Mouse (Mus musculus): Measurements from ENCODE around the gene Abhd17a. TPM values are rescaled to one million over a fixed set of nuclear protein-coding genes. Genes with fewer than 3 reads are reported as not detected.

The Abhd17a gene
- polyA plus RNA-seq, 1 experiment from 2014 or later, result 130 TPM

Small RNA genes within 50 kb of the gene (microRNA-seq; reads per million reads assigned to microRNA genes)
- not detected for gene Mir6912

Other genes starting within 250 kb of the Abhd17a start
- 1.1 and 1.8 TPM in 2 replicates for gene Adamtsl5, start 241.9 kb downstream of the Abhd17a start, polyA plus RNA-seq (2015; fragmentation: Nextera tagmentation; extraction: Ambion mirVana)
- 9.3 and 11.0 TPM in 2 replicates for gene Plk5, start 233.9 kb downstream of the Abhd17a start, polyA plus RNA-seq (2015; fragmentation: Nextera tagmentation; extraction: Ambion mirVana)
- gene Mex3d, start 202.7 kb downstream of the Abhd17a start, polyA plus RNA-seq (2015; fragmentation: Nextera tagmentation; extraction: Ambion mirVana), result 9.1 and 9.2 TPM in 2 replicates
- gene Mbd3, start 190.8 kb downstream of the Abhd17a start, polyA plus RNA-seq (2015; fragmentation: Nextera tagmentation; extraction: Ambion mirVana), result 196 and 207 TPM in 2 replicates
- gene Uqcr11, start 183.5 kb downstream of the Abhd17a start, polyA plus RNA-seq (2015; fragmentation: Nextera tagmentation; extraction: Ambion mirVana), result 704 and 759 TPM in 2 replicates
- 32.5 and 45.3 TPM in 2 replicates for gene Tcf3, start 156.7 kb downstream of the Abhd17a start, polyA plus RNA-seq (2015; fragmentation: Nextera tagmentation; extraction: Ambion mirVana)
- 1.2 and 1.3 TPM in 2 replicates for gene Onecut3, start 95.5 kb downstream of the Abhd17a start, polyA plus RNA-seq (2015; fragmentation: Nextera tagmentation; extraction: Ambion mirVana)
- 1.5 and 1.6 TPM in 2 replicates for gene Atp8b3, start 51.2 kb downstream of the Abhd17a start, polyA plus RNA-seq (2015; fragmentation: Nextera tagmentation; extraction: Ambion mirVana)
- gene Rexo1, start 28.8 kb downstream of the Abhd17a start, polyA plus RNA-seq (2015; fragmentation: Nextera tagmentation; extraction: Ambion mirVana), result 25.8 and 26.5 TPM in 2 replicates
- 5.1 and 5.8 TPM in 2 replicates for gene Klf16, start 13.0 kb downstream of the Abhd17a start, polyA plus RNA-seq (2015; fragmentation: Nextera tagmentation; extraction: Ambion mirVana)
- gene Scamp4, start 12.5 kb upstream of the Abhd17a start, polyA plus RNA-seq (2015; fragmentation: Nextera tagmentation; extraction: Ambion mirVana), result 73.6 and 80.8 TPM in 2 replicates
- 5.2 and 6.4 TPM in 2 replicates for gene Adat3, start 12.5 kb upstream of the Abhd17a start, polyA plus RNA-seq (2015; fragmentation: Nextera tagmentation; extraction: Ambion mirVana)
- 2.3 and 3.1 TPM in 2 replicates for gene Gm49322, start 15.7 kb upstream of the Abhd17a start, polyA plus RNA-seq (2015; fragmentation: Nextera tagmentation; extraction: Ambion mirVana)
- gene Csnk1g2, start 32.5 kb upstream of the Abhd17a start, polyA plus RNA-seq (2015; fragmentation: Nextera tagmentation; extraction: Ambion mirVana), result 24.9 and 77.7 TPM in 2 replicates
- gene Btbd2, start 66.7 kb upstream of the Abhd17a start, polyA plus RNA-seq (2015; fragmentation: Nextera tagmentation; extraction: Ambion mirVana), result 21.2 and 83.2 TPM in 2 replicates
- gene Mknk2, start 87.8 kb upstream of the Abhd17a start, polyA plus RNA-seq (2015; fragmentation: Nextera tagmentation; extraction: Ambion mirVana), result 35.6 and 55.7 TPM in 2 replicates
- gene Mob3a, start 111.6 kb upstream of the Abhd17a start, polyA plus RNA-seq (2015; fragmentation: Nextera tagmentation; extraction: Ambion mirVana), result 56.9 and 59.5 TPM in 2 replicates
- gene Izumo4, start 111.8 kb upstream of the Abhd17a start, polyA plus RNA-seq (2015; fragmentation: Nextera tagmentation; extraction: Ambion mirVana), result 43.7 and 50.4 TPM in 2 replicates
- gene Ap3d1, start 151.9 kb upstream of the Abhd17a start, polyA plus RNA-seq (2015; fragmentation: Nextera tagmentation; extraction: Ambion mirVana), result 102 and 105 TPM in 2 replicates
- 13.2 and 16.9 TPM in 2 replicates for gene Dot1l, start 164.9 kb upstream of the Abhd17a start, polyA plus RNA-seq (2015; fragmentation: Nextera tagmentation; extraction: Ambion mirVana)
- gene Sf3a2, start 207.9 kb upstream of the Abhd17a start, polyA plus RNA-seq (2015; fragmentation: Nextera tagmentation; extraction: Ambion mirVana), result 44.7 and 59.9 TPM in 2 replicates
- gene Plekhj1, start 208.3 kb upstream of the Abhd17a start, polyA plus RNA-seq (2015; fragmentation: Nextera tagmentation; extraction: Ambion mirVana), result 129 and 140 TPM in 2 replicates
- not detected in 2 replicates for gene Amh, start 214.9 kb upstream of the Abhd17a start, polyA plus RNA-seq (2015; fragmentation: Nextera tagmentation; extraction: Ambion mirVana)
- gene Jsrp1, start 223.2 kb upstream of the Abhd17a start, polyA plus RNA-seq (2015; fragmentation: Nextera tagmentation; extraction: Ambion mirVana), result 1.1 and 1.2 TPM in 2 replicates
- 1,272 and 1,293 TPM in 2 replicates for gene Oaz1, start 236.3 kb upstream of the Abhd17a start, polyA plus RNA-seq (2015; fragmentation: Nextera tagmentation; extraction: Ambion mirVana)

All from hindbrain, embryonic 16.5 days (tissue).